Mouse (Mus musculus): ENCODE data around the gene Nrxn1. TPM values are rescaled to one million over a fixed set of nuclear protein-coding genes. Genes with fewer than 3 reads are reported as not detected.

Gene Nrxn1
- total and polyA plus RNA-seq, 3 experiments, result not detected

GRCm38 (mm10) chr17:90837022-90837414 is 255.9 kb downstream of the Nrxn1 start:
- no peaks in the 10 kb centered on the region for H3K79me2 ChIP-seq (replicated peaks; ENCODE audit: control insufficient read depth, extremely low read depth, insufficient read depth, poor library complexity, severe bottlenecking)
- in situ Hi-C loops (cut with MboI; ENCODE audit: low pct_ligation_motif_present, low pct_unique_long_range_greater_than_20kb, low sequenced_read_pairs), result no loop called here
- no peak overlapping the region for H3K4me3 ChIP-seq (replicated peaks in 1 of 3; ENCODE audit: low read depth in 2 of 3, low read length in 2 of 3, poor library complexity in 1 of 3)
- no peak for TF ChIP-seq POLR2AphosphoS2 (IDR thresholded peaks at IDR 0.05; ENCODE audit: low read depth, low read length)
- no peak for TF ChIP-seq ETS1 (conservative IDR thresholded peaks at IDR 0.05; ENCODE audit: low read depth, low read length)
- no peak for TF ChIP-seq TCF12 (IDR thresholded peaks at IDR 0.05; ENCODE audit: low read depth, low read length)
- no peak for TF ChIP-seq MEF2A (IDR thresholded peaks at IDR 0.05; ENCODE audit: borderline replicate concordance, low read depth, low read length)
- no peak for TF ChIP-seq ZC3H11A (IDR thresholded peaks at IDR 0.05; ENCODE audit: low read depth, low read length)
- TF ChIP-seq SIN3A (IDR thresholded peaks at IDR 0.05; ENCODE audit: low read length), result no peak
- no peak for TF ChIP-seq TBP (conservative IDR thresholded peaks at IDR 0.05; ENCODE audit: low read depth, low read length)
- no peaks in the 10 kb centered on the region for H3K4me1 ChIP-seq (ENCODE audit: control insufficient read depth in 1 of 2, insufficient read depth in 2 of 2)
- no peak overlapping the region for H3K27ac ChIP-seq (ENCODE audit: insufficient read depth, low read depth)
- H3K9ac ChIP-seq (ENCODE audit: insufficient read depth, low read depth), result no peak overlapping the region
- H3K36me3 ChIP-seq (replicated peaks in 1 of 2; ENCODE audit: control insufficient read depth in 1 of 2, insufficient read depth in 1 of 2, low read length in 1 of 2), result no peaks in the 10 kb centered on the region
- peaks cover 17% of the 10 kb centered on the region for H3K9me3 ChIP-seq (replicated peaks; ENCODE audit: low read length)
- H3K27me3 ChIP-seq (replicated peaks), result no peaks in the 10 kb centered on the region
- dilution Hi-C loops (cut with MboI; ENCODE audit: extremely low pct_ligation_motif_present, extremely low pct_unique_long_range_greater_than_20kb, low sequenced_read_pairs), result no loop called here
- no peak overlapping the region for H3K4me2 ChIP-seq (ENCODE audit: insufficient read depth, low read depth, poor library complexity, severe bottlenecking)
- no peak for DNase-seq (ENCODE audit: extremely low read depth)

GRCm38 (mm10) chr17:90836154-90837021 is 256.5 kb downstream of the Nrxn1 start:
- no peak overlapping the region for H3K4me2 ChIP-seq (ENCODE audit: insufficient read depth, low read depth, poor library complexity, severe bottlenecking)
- dilution Hi-C loops (cut with MboI; ENCODE audit: extremely low pct_ligation_motif_present, extremely low pct_unique_long_range_greater_than_20kb, low sequenced_read_pairs), result no loop called here

GRCm38 (mm10) chr17:90818340-90818739 is 274.5 kb downstream of the Nrxn1 start:
- H3K9me3 ChIP-seq (replicated peaks; ENCODE audit: low read length), result peaks cover 24% of the 10 kb centered on the region
- H3K4me3 ChIP-seq (replicated peaks in 1 of 3; ENCODE audit: low read depth in 2 of 3, low read length in 2 of 3, poor library complexity in 1 of 3), result no peak overlapping the region
- H3K27me3 ChIP-seq (replicated peaks), result no peaks in the 10 kb centered on the region
- TF ChIP-seq SIN3A (IDR thresholded peaks at IDR 0.05; ENCODE audit: low read length), result no peak
- no peak for TF ChIP-seq GABPA (IDR thresholded peaks at IDR 0.05; ENCODE audit: insufficient replicate concordance, low read depth, low read length)
- no peak for TF ChIP-seq JUN (IDR thresholded peaks at IDR 0.05; ENCODE audit: insufficient read depth, low read depth, low read length)
- TF ChIP-seq MAFK (IDR thresholded peaks at IDR 0.05; ENCODE audit: insufficient replicate concordance, low read length), result no peak
- no peak for TF ChIP-seq ZNF384 (IDR thresholded peaks at IDR 0.05; ENCODE audit: low read depth, low read length)
- no peak for TF ChIP-seq PAX5 (IDR thresholded peaks at IDR 0.05; ENCODE audit: low read length)
- no peak for TF ChIP-seq POLR2AphosphoS2 (IDR thresholded peaks at IDR 0.05; ENCODE audit: low read depth, low read length)
- no peak for TF ChIP-seq TCF12 (IDR thresholded peaks at IDR 0.05; ENCODE audit: low read depth, low read length)
- no peak for TF ChIP-seq MAZ (IDR thresholded peaks at IDR 0.05; ENCODE audit: low read depth, low read length)
- no peak for TF ChIP-seq MEF2A (IDR thresholded peaks at IDR 0.05; ENCODE audit: borderline replicate concordance, low read depth, low read length)
- TF ChIP-seq CHD1 (IDR thresholded peaks at IDR 0.05; ENCODE audit: low read depth, low read length), result no peak
- no peak for TF ChIP-seq ELF1 (IDR thresholded peaks at IDR 0.05; ENCODE audit: low read depth, low read length)
- TF ChIP-seq ZKSCAN1 (IDR thresholded peaks at IDR 0.05; ENCODE audit: borderline replicate concordance, low read depth, low read length), result no peak
- TF ChIP-seq RAD21 (IDR thresholded peaks at IDR 0.05; ENCODE audit: low read depth, low read length), result no peak
- no peak for TF ChIP-seq ZMIZ1 (IDR thresholded peaks at IDR 0.05; ENCODE audit: low read depth, low read length)
- no peak for TF ChIP-seq USF2 (conservative IDR thresholded peaks at IDR 0.05; ENCODE audit: low read depth, low read length)
- no peak for TF ChIP-seq MYC (IDR thresholded peaks at IDR 0.05; ENCODE audit: low read depth, low read length)
- dilution Hi-C loops (cut with MboI; ENCODE audit: extremely low pct_ligation_motif_present, extremely low pct_unique_long_range_greater_than_20kb, low sequenced_read_pairs), result no loop called here
- in situ Hi-C loops (cut with MboI; ENCODE audit: low pct_ligation_motif_present, low pct_unique_long_range_greater_than_20kb, low sequenced_read_pairs), result no loop called here
- no peak for DNase-seq (ENCODE audit: extremely low read depth)
- H3K79me2 ChIP-seq (replicated peaks; ENCODE audit: control insufficient read depth, extremely low read depth, insufficient read depth, poor library complexity, severe bottlenecking), result no peaks in the 10 kb centered on the region
- no peak overlapping the region for H3K4me2 ChIP-seq (ENCODE audit: insufficient read depth, low read depth, poor library complexity, severe bottlenecking)
- no peak overlapping the region for H3K27ac ChIP-seq (ENCODE audit: insufficient read depth, low read depth)
- no peaks in the 10 kb centered on the region for H3K4me1 ChIP-seq (ENCODE audit: control insufficient read depth in 1 of 2, insufficient read depth in 2 of 2)
- no peak overlapping the region for H3K9ac ChIP-seq (ENCODE audit: insufficient read depth, low read depth)
- no peaks in the 10 kb centered on the region for H3K36me3 ChIP-seq (replicated peaks in 1 of 2; ENCODE audit: control insufficient read depth in 1 of 2, insufficient read depth in 1 of 2, low read length in 1 of 2)

More at GRCm38 (mm10) chr17:90836154-90837021, 256.5 kb downstream of the Nrxn1 start:
- no peak for TF ChIP-seq IRF4 (IDR thresholded peaks at IDR 0.05; ENCODE audit: low read depth, low read length)
- TF ChIP-seq NELFE (IDR thresholded peaks at IDR 0.05; ENCODE audit: low read depth, low read length), result no peak
- no peak for TF ChIP-seq MXI1 (IDR thresholded peaks at IDR 0.05; ENCODE audit: low read depth, low read length)
- TF ChIP-seq NRF1 (IDR thresholded peaks at IDR 0.05; ENCODE audit: low read depth, low read length), result no peak
- no peak for TF ChIP-seq JUN (IDR thresholded peaks at IDR 0.05; ENCODE audit: insufficient read depth, low read depth, low read length)
- no peak for TF ChIP-seq CHD1 (IDR thresholded peaks at IDR 0.05; ENCODE audit: low read depth, low read length)
- no peak for TF ChIP-seq ELF1 (IDR thresholded peaks at IDR 0.05; ENCODE audit: low read depth, low read length)
- TF ChIP-seq KAT2A (IDR thresholded peaks at IDR 0.05; ENCODE audit: insufficient replicate concordance, low read length), result no peak
- Histone ChIP-seq H3K4me1 (ENCODE audit: control insufficient read depth in 1 of 2, insufficient read depth in 2 of 2) (no peaks in the 10 kb centered on the region), H3K27ac (ENCODE audit: insufficient read depth, low read depth) (no peak overlapping the region), H3K36me3 (replicated peaks in 1 of 2; ENCODE audit: control insufficient read depth in 1 of 2, insufficient read depth in 1 of 2, low read length in 1 of 2) (no peaks in the 10 kb centered on the region), H3K4me3 (replicated peaks in 1 of 3; ENCODE audit: low read depth in 2 of 3, low read length in 2 of 3, poor library complexity in 1 of 3) (no peak overlapping the region), H3K9me3 (replicated peaks; ENCODE audit: low read length) (peaks cover 16% of the 10 kb centered on the region), H3K9ac (ENCODE audit: insufficient read depth, low read depth) (no peak overlapping the region), H3K27me3 (replicated peaks) (no peaks in the 10 kb centered on the region), H3K79me2 (replicated peaks; ENCODE audit: control insufficient read depth, extremely low read depth, insufficient read depth, poor library complexity, severe bottlenecking) (no peaks in the 10 kb centered on the region)
- no peak for DNase-seq (ENCODE audit: extremely low read depth)
- in situ Hi-C loops (cut with MboI; ENCODE audit: low pct_ligation_motif_present, low pct_unique_long_range_greater_than_20kb, low sequenced_read_pairs), result no loop called here
